Mouse (Mus musculus) bone marrow macrophage, adult 2 months (primary cell): ENCODE results near the gene Olfr808. TPM values are rescaled to one million over a fixed set of nuclear protein-coding genes. Genes with fewer than 3 reads are reported as not detected.

ENCODE experiments used
- H3K27ac ChIP-seq: 2 replicates; pipeline ENCODE4 v1.5.1; 2012; ENCODE audit warnings: low read depth, low read length; ENCODE audit not compliant: insufficient read depth
- H3K4me1 ChIP-seq: 2 replicates; pipeline ENCODE4 v1.6.1; 2012; ENCODE audit warnings: low read length; ENCODE audit not compliant: control insufficient read depth, insufficient read depth
- H3K4me3 ChIP-seq: 2 replicates; pipeline ENCODE4 v1.5.1; 2012; ENCODE audit warnings: mild to moderate bottlenecking, low read length, moderate library complexity; ENCODE audit not compliant: insufficient read depth
- CTCF ChIP-seq: IDR thresholded peaks from 2 replicates; pipeline ENCODE4 v1.5.1; 2012; ENCODE audit warnings: low read depth, mild to moderate bottlenecking, low read length, moderate library complexity
- POLR2A ChIP-seq: IDR thresholded peaks from 2 replicates; pipeline ENCODE4 v1.6.1; 2012; ENCODE audit warnings: mild to moderate bottlenecking, low read depth, low read length, borderline replicate concordance
- polyA plus RNA-seq: library from polyadenylated mRNA; stranded (reverse); fragments of >200 nt; gene quantifications from 2 replicates; pipeline ENCODE4 v1.2.4, GENCODE M21; 2012; ENCODE audit not compliant: missing spikeins, insufficient read depth, insufficient read length

Olfr808 gene
- polyA plus RNA-seq = 0.17 TPM in 1 of 2 replicates, not detected in the other

DNA sequence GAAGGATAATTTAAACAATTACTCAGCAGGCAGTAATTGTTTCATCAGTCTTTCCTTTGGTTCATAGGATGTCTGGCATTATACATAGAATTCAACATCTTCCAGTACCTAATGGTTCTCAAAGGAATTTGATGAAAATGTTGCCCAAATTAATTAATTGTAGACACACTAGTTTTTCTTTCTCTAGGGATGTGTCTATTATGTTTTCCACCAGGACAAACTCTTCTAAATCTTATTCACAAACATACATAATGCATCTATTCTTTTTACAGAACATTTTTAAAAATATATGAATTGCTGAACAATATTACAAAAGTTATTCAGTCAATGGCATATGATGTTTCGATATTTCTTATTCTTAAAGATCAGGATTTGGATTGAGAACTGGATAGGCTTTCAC is at the start of gene Olfr808:
TSS of gene Olfr808 (plus strand) at position 301 of the 400 bp plus-strand sequence.
- TF ChIP-seq POLR2A (no peak), CTCF (no peak)
- H3K27ac ChIP-seq = no peak within 1 kb of the TSS
- H3K4me1 ChIP-seq = no peaks in the 10 kb centered on the region
- H3K4me3 ChIP-seq = no peak within 1 kb of the TSS

- Histone ChIP-seq H3K4me3 (no peak within 1 kb of the TSS), H3K27ac (no peak within 1 kb of the TSS), H3K4me1 (no peaks in the 10 kb centered on the region)
- TF ChIP-seq CTCF = no peak
- no peak for TF ChIP-seq POLR2A
These were observed 36.0 kb upstream of the Olfr808 start, which contains the start of gene Olfr805 for GRCm38 (mm10) chr10:129729275-129729674. Gene Olfr805 (minus strand): TSS chr10:129729375.

GRCm38 (mm10) chr10:129741821-129742220 is 23.5 kb upstream of the Olfr808 start, which contains the start of gene Olfr806:
Gene Olfr806 (minus strand): TSS chr10:129741921.
- no peak for TF ChIP-seq CTCF
- TF ChIP-seq POLR2A = no peak
- H3K4me3 ChIP-seq = no peak within 1 kb of the TSS
- no peak within 1 kb of the TSS for H3K27ac ChIP-seq
- no peaks in the 10 kb centered on the region for H3K4me1 ChIP-seq

DNA sequence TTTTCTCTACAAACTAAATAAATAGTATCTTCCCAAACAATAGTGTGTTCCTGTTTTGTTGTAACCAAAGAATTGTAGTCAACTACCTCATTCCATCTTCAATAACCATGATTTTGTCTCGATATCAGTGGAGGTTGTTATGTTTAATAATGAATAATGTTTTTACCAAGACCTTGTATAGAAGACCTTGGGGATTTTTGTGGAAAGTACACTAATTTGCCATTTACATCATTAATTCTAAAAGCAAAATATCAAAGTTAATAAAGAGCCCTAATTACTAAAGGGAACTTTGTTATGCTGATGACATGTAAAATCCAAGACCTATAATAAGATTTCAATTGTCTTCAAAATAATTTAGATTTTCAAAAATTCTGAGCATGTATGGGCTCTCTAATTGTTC is 7.6 kb upstream of the Olfr808 start, which contains the start of gene Olfr807:
TSS of gene Olfr807 (minus strand) at position 101 of the 400 bp plus-strand sequence.
- Histone ChIP-seq H3K4me3 (no peak within 1 kb of the TSS), H3K27ac (no peak within 1 kb of the TSS), H3K4me1 (no peaks in the 10 kb centered on the region)
- TF ChIP-seq POLR2A = no peak

GRCm38 (mm10) chr10:129774338-129774737 is 9.1 kb downstream of the Olfr808 start, which contains the start of gene Olfr809:
Gene Olfr809 (plus strand): TSS chr10:129774638.
- Histone ChIP-seq H3K4me1 (no peaks in the 10 kb centered on the region), H3K4me3 (no peak within 1 kb of the TSS), H3K27ac (no peak within 1 kb of the TSS)
- TF ChIP-seq POLR2A = no peak
- TF ChIP-seq CTCF = no peak

GRCm38 (mm10) chr10:129778123-129778522 is 12.8 kb downstream of the Olfr808 start:
- H3K27ac ChIP-seq = no peak overlapping the region
- H3K4me3 ChIP-seq = no peak overlapping the region
- TF ChIP-seq POLR2A = no peak
- no peak for TF ChIP-seq CTCF
- no peaks in the 10 kb centered on the region for H3K4me1 ChIP-seq

GRCm38 (mm10) chr10:129794817-129795216 is 29.5 kb downstream of the Olfr808 start, which contains the start of gene Olfr810:
Gene Olfr810 (minus strand): TSS chr10:129794917.
- TF ChIP-seq POLR2A (no peak), CTCF (no peak)
- Histone ChIP-seq H3K4me1 (no peaks in the 10 kb centered on the region), H3K27ac (no peak within 1 kb of the TSS), H3K4me3 (no peak within 1 kb of the TSS)

GRCm38 (mm10) chr10:129804296-129804695 is 39.0 kb downstream of the Olfr808 start, which contains the start of gene Olfr811:
Gene Olfr811 (minus strand): TSS chr10:129804396.
- Histone ChIP-seq H3K4me1 (no peaks in the 10 kb centered on the region), H3K4me3 (no peak within 1 kb of the TSS), H3K27ac (no peak within 1 kb of the TSS)
- TF ChIP-seq POLR2A (no peak), CTCF (no peak)

Other genes with a start within 250 kb of the Olfr808 start
- gene Olfr791, start 243.7 kb upstream of the Olfr808 start, polyA plus RNA-seq = not detected in 2 replicates
- not detected in 2 replicates for gene Olfr792, start 226.3 kb upstream of the Olfr808 start, polyA plus RNA-seq
- not detected in 2 replicates for gene Olfr794, start 197.8 kb upstream of the Olfr808 start, polyA plus RNA-seq
- 0.23 TPM in 1 of 2 replicates, not detected in the other for gene Olfr796, start 152.9 kb upstream of the Olfr808 start, polyA plus RNA-seq
- gene Olfr798, start 137.5 kb upstream of the Olfr808 start, polyA plus RNA-seq = not detected in 2 replicates
- gene Olfr799, start 128.0 kb upstream of the Olfr808 start, polyA plus RNA-seq = not detected in 2 replicates
- not detected in 2 replicates for gene Olfr800, start 107.8 kb upstream of the Olfr808 start, polyA plus RNA-seq
- not detected in 2 replicates for gene Olfr801, start 91.6 kb upstream of the Olfr808 start, polyA plus RNA-seq
- gene Olfr802, start 77.3 kb upstream of the Olfr808 start, polyA plus RNA-seq = not detected in 2 replicates
- not detected in 2 replicates for gene Olfr803, start 71.2 kb upstream of the Olfr808 start, polyA plus RNA-seq
- 0.31 TPM in 1 of 2 replicates, not detected in the other for gene Olfr804, start 62.3 kb upstream of the Olfr808 start, polyA plus RNA-seq
- not detected in 2 replicates for gene Olfr805, start 36.1 kb upstream of the Olfr808 start, polyA plus RNA-seq
- not detected in 2 replicates for gene Olfr806, start 23.6 kb upstream of the Olfr808 start, polyA plus RNA-seq
- not detected in 2 replicates for gene Olfr807, start 7.7 kb upstream of the Olfr808 start, polyA plus RNA-seq
- not detected in 2 replicates for gene Olfr809, start 9.2 kb downstream of the Olfr808 start, polyA plus RNA-seq
- gene Olfr810, start 29.4 kb downstream of the Olfr808 start, polyA plus RNA-seq = not detected in 2 replicates
- not detected in 2 replicates for gene Olfr811, start 38.9 kb downstream of the Olfr808 start, polyA plus RNA-seq
- gene Olfr812, start 80.6 kb downstream of the Olfr808 start, polyA plus RNA-seq = not detected in 2 replicates
- gene Olfr813, start 89.9 kb downstream of the Olfr808 start, polyA plus RNA-seq = not detected in 2 replicates
- gene Olfr814, start 114.4 kb downstream of the Olfr808 start, polyA plus RNA-seq = 0.23 TPM in 1 of 2 replicates, not detected in the other
- gene Olfr815, start 140.4 kb downstream of the Olfr808 start, polyA plus RNA-seq = not detected in 2 replicates
- gene Olfr816, start 150.1 kb downstream of the Olfr808 start, polyA plus RNA-seq = not detected in 2 replicates
- not detected in 2 replicates for gene Olfr818, start 183.6 kb downstream of the Olfr808 start, polyA plus RNA-seq
- gene Olfr819, start 201.8 kb downstream of the Olfr808 start, polyA plus RNA-seq = not detected in 2 replicates
- gene Olfr247, start 210.7 kb downstream of the Olfr808 start, polyA plus RNA-seq = not detected in 2 replicates
- gene Gm10310, start 219.6 kb downstream of the Olfr808 start, polyA plus RNA-seq = not detected in 2 replicates
- gene Olfr820, start 247.1 kb downstream of the Olfr808 start, polyA plus RNA-seq = not detected in 2 replicates